Mouse (Mus musculus): ENCODE results near the gene Tmem100. TPM values are rescaled to one million over a fixed set of nuclear protein-coding genes. Genes with fewer than 3 reads are reported as not detected.
A peak's percentile ranks its signal among the peaks of the same experiment; 100 is the strongest.

The Tmem100 gene
- polyA plus RNA-seq, 1 experiment from 2014 or later, result 6.6 TPM

GRCm38 (mm10) chr11:90057070-90057469, 26.9 kb downstream of the Tmem100 start:
- Histone ChIP-seq H3K27me3 (ENCODE audit: control insufficient read depth, insufficient read depth, low read length) (no peaks in the 10 kb centered on the region), H3K4me3 (ENCODE audit: low read depth, low read length) (no peak overlapping the region), H3K36me3 (ENCODE audit: control insufficient read depth, insufficient read depth, low read length) (no peaks in the 10 kb centered on the region), H3K27ac (ENCODE audit: low read depth, low read length) (no peak overlapping the region), H3K9me3 (ENCODE audit: control insufficient read depth, low read length) (no peaks in the 10 kb centered on the region; the same call in 1 of the 2 replicates), H3K4me1 (replicated peaks; ENCODE audit: control insufficient read depth, insufficient read depth, low read length) (no peaks in the 10 kb centered on the region), H3K9ac (ENCODE audit: low read depth, low read length) (no peak overlapping the region), H3K4me2 (replicated peaks; ENCODE audit: low read depth, low read length) (no peak overlapping the region)
- no peak for ATAC-seq (ENCODE audit: low FRiP score)
- DNase-seq (ENCODE audit: low spot score), result no peak
- 59% methylated on average over 2 of the region's 2 CpGs for WGBS

GRCm38 (mm10) chr11:90059241-90059640, 29.1 kb downstream of the Tmem100 start:
- Histone ChIP-seq H3K27me3 (ENCODE audit: control insufficient read depth, insufficient read depth, low read length) (no peaks in the 10 kb centered on the region), H3K9ac (ENCODE audit: low read depth, low read length) (no peak overlapping the region), H3K27ac (ENCODE audit: low read depth, low read length) (no peak overlapping the region), H3K9me3 (ENCODE audit: control insufficient read depth, low read length) (no peaks in the 10 kb centered on the region; the same call in 1 of the 2 replicates), H3K4me2 (replicated peaks; ENCODE audit: low read depth, low read length) (no peak overlapping the region), H3K36me3 (ENCODE audit: control insufficient read depth, insufficient read depth, low read length) (no peaks in the 10 kb centered on the region), H3K4me3 (ENCODE audit: low read depth, low read length) (no peak overlapping the region), H3K4me1 (replicated peaks; ENCODE audit: control insufficient read depth, insufficient read depth, low read length) (no peaks in the 10 kb centered on the region)
- ATAC-seq (ENCODE audit: low FRiP score) (no peak), DNase-seq (ENCODE audit: low spot score) (no peak)

GRCm38 (mm10) chr11:90062657-90063056, 32.5 kb downstream of the Tmem100 start:
- Histone ChIP-seq H3K9ac (ENCODE audit: low read depth, low read length) (no peak overlapping the region), H3K4me1 (replicated peaks; ENCODE audit: control insufficient read depth, insufficient read depth, low read length) (no peaks in the 10 kb centered on the region), H3K36me3 (ENCODE audit: control insufficient read depth, insufficient read depth, low read length) (no peaks in the 10 kb centered on the region), H3K4me3 (ENCODE audit: low read depth, low read length) (no peak overlapping the region), H3K27me3 (ENCODE audit: control insufficient read depth, insufficient read depth, low read length) (no peaks in the 10 kb centered on the region), H3K4me2 (replicated peaks; ENCODE audit: low read depth, low read length) (no peak overlapping the region), H3K9me3 (ENCODE audit: control insufficient read depth, low read length) (no peaks in the 10 kb centered on the region; the same call in 1 of the 2 replicates), H3K27ac (ENCODE audit: low read depth, low read length) (no peak overlapping the region)
- WGBS, result 81% methylated on average over 3 of the region's 3 CpGs
- DNase-seq (ENCODE audit: low spot score) (no peak), ATAC-seq (ENCODE audit: low FRiP score) (no peak)

GRCm38 (mm10) chr11:90066405-90067250, 36.5 kb downstream of the Tmem100 start:
- Histone ChIP-seq H3K9ac (ENCODE audit: low read depth, low read length) (no peak overlapping the region), H3K27ac (ENCODE audit: low read depth, low read length) (no peak overlapping the region), H3K4me3 (ENCODE audit: low read depth, low read length) (no peak overlapping the region), H3K4me2 (replicated peaks; ENCODE audit: low read depth, low read length) (no peak overlapping the region), H3K9me3 (ENCODE audit: control insufficient read depth, low read length) (no peaks in the 10 kb centered on the region), H3K4me1 (replicated peaks; ENCODE audit: control insufficient read depth, insufficient read depth, low read length) (no peaks in the 10 kb centered on the region), H3K27me3 (ENCODE audit: control insufficient read depth, insufficient read depth, low read length) (no peaks in the 10 kb centered on the region), H3K36me3 (ENCODE audit: control insufficient read depth, insufficient read depth, low read length) (no peaks in the 10 kb centered on the region)
- ATAC-seq (ENCODE audit: low FRiP score), result no peak
- 79% methylated on average over 23 of the region's 23 CpGs for WGBS
- DNase-seq (ENCODE audit: low spot score), result peak; percentile 13

GRCm38 (mm10) chr11:90071747-90072146, 41.6 kb downstream of the Tmem100 start:
- no peak for ATAC-seq (ENCODE audit: low FRiP score)
- Histone ChIP-seq H3K4me2 (replicated peaks; ENCODE audit: low read depth, low read length) (no peak overlapping the region), H3K4me3 (ENCODE audit: low read depth, low read length) (no peak overlapping the region), H3K4me1 (replicated peaks; ENCODE audit: control insufficient read depth, insufficient read depth, low read length) (no peaks in the 10 kb centered on the region), H3K36me3 (ENCODE audit: control insufficient read depth, insufficient read depth, low read length) (no peaks in the 10 kb centered on the region), H3K9me3 (ENCODE audit: control insufficient read depth, low read length) (no peaks in the 10 kb centered on the region), H3K9ac (ENCODE audit: low read depth, low read length) (no peak overlapping the region), H3K27ac (ENCODE audit: low read depth, low read length) (no peak overlapping the region), H3K27me3 (ENCODE audit: control insufficient read depth, insufficient read depth, low read length) (no peaks in the 10 kb centered on the region)
- 53% methylated on average over 9 of the region's 9 CpGs for WGBS
- peak; percentile 10 for DNase-seq (ENCODE audit: low spot score)

GRCm38 (mm10) chr11:90073201-90073600, 43.1 kb downstream of the Tmem100 start:
- Histone ChIP-seq H3K4me3 (ENCODE audit: low read depth, low read length) (no peak overlapping the region), H3K9me3 (ENCODE audit: control insufficient read depth, low read length) (no peaks in the 10 kb centered on the region), H3K4me2 (replicated peaks; ENCODE audit: low read depth, low read length) (no peak overlapping the region), H3K27me3 (ENCODE audit: control insufficient read depth, insufficient read depth, low read length) (no peaks in the 10 kb centered on the region), H3K4me1 (replicated peaks; ENCODE audit: control insufficient read depth, insufficient read depth, low read length) (no peaks in the 10 kb centered on the region), H3K9ac (ENCODE audit: low read depth, low read length) (no peak overlapping the region), H3K27ac (ENCODE audit: low read depth, low read length) (no peak overlapping the region), H3K36me3 (ENCODE audit: control insufficient read depth, insufficient read depth, low read length) (no peaks in the 10 kb centered on the region)
- 80% methylated on average over 5 of the region's 5 CpGs for WGBS
- DNase-seq (ENCODE audit: low spot score) (no peak), ATAC-seq (ENCODE audit: low FRiP score) (no peak)

- WGBS, result 81% methylated on average over 3 of the region's 3 CpGs
- H3K4me1 ChIP-seq (replicated peaks; ENCODE audit: control insufficient read depth, insufficient read depth, low read length), result no peaks in the 10 kb centered on the region
Observed at GRCm38 (mm10) chr11:90076666-90077065, 46.5 kb downstream of the Tmem100 start.

GRCm38 (mm10) chr11:90080678-90081267, 50.6 kb downstream of the Tmem100 start:
- Histone ChIP-seq H3K4me2 (replicated peaks; ENCODE audit: low read depth, low read length) (no peak overlapping the region), H3K27ac (ENCODE audit: low read depth, low read length) (no peak overlapping the region), H3K4me1 (replicated peaks; ENCODE audit: control insufficient read depth, insufficient read depth, low read length) (no peaks in the 10 kb centered on the region), H3K4me3 (ENCODE audit: low read depth, low read length) (no peak overlapping the region), H3K27me3 (ENCODE audit: control insufficient read depth, insufficient read depth, low read length) (no peaks in the 10 kb centered on the region), H3K9me3 (ENCODE audit: control insufficient read depth, low read length) (no peaks in the 10 kb centered on the region), H3K9ac (ENCODE audit: low read depth, low read length) (no peak overlapping the region), H3K36me3 (ENCODE audit: control insufficient read depth, insufficient read depth, low read length) (no peaks in the 10 kb centered on the region)
- 87% methylated on average over 3 of the region's 3 CpGs for WGBS
- DNase-seq (ENCODE audit: low spot score) (no peak), ATAC-seq (ENCODE audit: low FRiP score) (no peak)

More at GRCm38 (mm10) chr11:90076666-90077065, 46.5 kb downstream of the Tmem100 start:
- H3K4me2 ChIP-seq (replicated peaks; ENCODE audit: low read depth, low read length), result no peak overlapping the region
- H3K9me3 ChIP-seq (ENCODE audit: control insufficient read depth, low read length), result no peaks in the 10 kb centered on the region
- H3K9ac ChIP-seq (ENCODE audit: low read depth, low read length), result no peak overlapping the region
- H3K4me3 ChIP-seq (ENCODE audit: low read depth, low read length), result no peak overlapping the region
- H3K36me3 ChIP-seq (ENCODE audit: control insufficient read depth, insufficient read depth, low read length), result no peaks in the 10 kb centered on the region
- no peak overlapping the region for H3K27ac ChIP-seq (ENCODE audit: low read depth, low read length)
- DNase-seq (ENCODE audit: low spot score) (no peak), ATAC-seq (ENCODE audit: low FRiP score) (no peak)
- no peaks in the 10 kb centered on the region for H3K27me3 ChIP-seq (ENCODE audit: control insufficient read depth, insufficient read depth, low read length)

All from hindbrain, embryonic 11.5 days (tissue).